Mouse (Mus musculus) spleen, postnatal 4 days (tissue): ENCODE results near the gene Ncln.

Experiments
- DNase-seq, 2 experiments: peaks; one replicate each; pipeline ENCODE4 v3.0.0; 2022; ENCODE audit warnings: low spot score in 2 of 2

The Ncln gene

GRCm38 (mm10) chr10:81517227-81517626 is 21.0 kb upstream of the Ncln start:
- DNase-seq = peak in 1 of 2 experiments; percentile 50

- no peak for DNase-seq
These were observed 17.6 kb upstream of the Ncln start for GRCm38 (mm10) chr10:81513798-81514197.

DNA sequence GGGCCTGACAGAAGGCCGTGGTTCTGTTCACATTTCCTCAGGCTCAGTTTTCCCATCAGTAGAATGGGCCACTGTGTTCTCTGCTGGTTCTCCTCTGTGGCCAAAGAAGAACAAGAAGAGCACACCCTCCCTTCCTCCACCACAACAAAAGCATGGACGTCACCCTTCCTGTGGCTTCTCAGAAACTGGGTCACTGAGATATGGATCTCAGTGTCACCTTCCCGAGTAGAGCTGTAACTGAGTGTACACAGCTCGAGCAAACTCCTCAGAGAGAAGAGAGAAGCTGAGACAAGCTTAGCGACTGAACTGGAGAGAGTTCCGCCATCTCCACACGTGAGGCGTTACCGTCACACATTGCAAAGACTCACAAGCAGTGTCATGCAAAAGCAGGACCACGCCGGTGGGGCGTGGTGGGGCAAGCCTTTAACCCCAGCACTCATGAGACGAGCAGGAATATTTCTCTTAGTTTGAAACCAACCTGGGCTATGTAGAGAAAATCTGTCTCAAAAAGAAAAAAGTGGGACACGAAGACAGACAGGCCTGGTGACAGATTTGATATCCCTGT is 14.1 kb upstream of the Ncln start:
- no peak for DNase-seq

- no peak for DNase-seq
These were observed 11.7 kb upstream of the Ncln start for GRCm38 (mm10) chr10:81507691-81508489.

DNA sequence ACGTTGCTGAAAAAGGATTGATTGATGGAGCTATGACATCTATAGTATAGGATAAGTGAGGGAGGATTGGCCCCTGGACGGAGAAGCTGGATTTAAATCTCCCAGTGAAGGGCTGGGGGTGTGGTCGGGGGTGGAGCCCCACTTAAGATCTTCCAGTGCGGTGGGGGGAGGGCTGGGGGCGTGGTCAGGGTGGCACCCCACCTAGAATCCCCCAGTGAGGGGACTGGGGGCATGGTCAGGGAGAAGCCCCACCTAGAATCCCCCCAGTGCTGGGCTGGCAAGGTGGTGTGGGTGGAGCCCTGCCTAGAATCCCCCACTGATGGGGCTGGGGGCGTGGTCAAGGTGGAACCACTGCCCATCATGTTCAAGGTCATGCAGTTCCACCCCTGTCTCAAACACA is 10.9 kb upstream of the Ncln start:
- no peak for DNase-seq

DNA sequence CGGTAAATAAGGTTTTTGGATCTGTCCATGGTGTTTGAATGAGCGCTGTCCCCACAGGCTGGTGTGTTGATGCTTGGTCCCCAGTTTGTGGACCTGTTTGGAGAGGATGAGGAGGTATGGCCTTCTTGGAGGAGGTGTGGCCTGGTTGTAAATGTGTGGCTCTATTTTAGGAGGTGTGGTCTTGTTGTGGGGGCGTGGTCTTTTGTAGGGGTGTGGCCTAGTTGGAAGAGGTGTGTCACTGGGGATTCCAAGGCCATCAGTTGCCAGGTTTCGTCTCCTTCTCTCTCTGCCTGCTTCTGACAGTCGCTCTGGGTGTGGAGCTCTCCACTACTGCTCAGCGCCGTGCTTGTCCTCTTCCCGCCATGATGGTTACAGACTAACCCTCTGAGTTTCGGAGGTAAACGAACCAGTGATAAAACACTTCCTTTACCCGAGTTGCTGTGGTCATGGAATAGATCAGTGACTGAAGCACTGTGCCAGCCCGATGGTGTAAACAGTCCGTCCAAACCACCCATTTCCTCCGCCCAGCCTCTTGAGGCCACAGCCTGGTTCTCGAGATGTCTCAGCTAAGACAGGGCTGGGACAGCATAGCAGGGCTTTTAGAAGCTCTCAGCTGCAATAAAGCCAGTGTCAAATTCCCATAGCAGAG is 8.9 kb upstream of the Ncln start:
- no peak for DNase-seq

GRCm38 (mm10) chr10:81502658-81503057 is 6.5 kb upstream of the Ncln start:
- peak; percentile 90 to 99 for DNase-seq

DNA sequence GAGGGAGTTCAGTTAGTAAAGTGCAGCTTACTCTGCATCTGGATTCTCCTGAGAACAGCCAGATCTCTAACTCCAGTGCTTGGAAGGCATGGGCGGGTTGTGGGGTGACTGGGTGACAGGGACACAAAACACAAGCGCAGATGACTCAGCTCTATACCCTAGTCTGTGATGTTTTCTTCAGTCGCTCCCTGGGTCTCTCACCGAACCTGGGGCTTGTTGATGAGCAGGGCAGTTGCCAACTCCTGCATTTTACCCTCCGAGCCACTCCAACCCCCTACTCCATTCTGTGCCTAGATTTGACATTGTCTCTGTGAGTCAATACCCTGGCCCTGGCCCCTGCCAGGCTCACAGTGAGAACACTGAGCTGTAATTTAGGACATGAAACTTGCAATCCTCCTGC is 5.7 kb upstream of the Ncln start:
- no peak for DNase-seq

DNA sequence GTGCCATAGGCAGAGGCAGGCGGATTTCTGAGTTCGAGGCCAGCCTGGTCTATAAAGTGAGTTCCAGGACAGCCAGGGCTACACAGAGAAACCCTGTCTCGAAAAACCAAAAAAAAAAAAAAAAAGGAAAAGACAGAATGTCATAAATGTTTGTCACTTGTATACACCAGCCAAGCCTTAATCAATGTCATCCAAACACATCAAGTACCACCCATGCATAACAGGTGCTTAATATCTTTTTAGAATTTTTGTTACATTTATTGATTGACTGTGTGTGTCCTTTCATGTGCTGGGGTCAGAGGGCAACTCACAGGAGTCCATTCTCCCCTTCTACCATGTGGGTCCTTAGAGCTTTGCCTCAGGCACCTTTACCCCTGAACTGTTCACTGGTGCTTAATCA is 3.8 kb upstream of the Ncln start, which contains the start of gene S1pr4:
Gene S1pr4 (minus strand): TSS at position 101 of the 400 bp plus-strand sequence.
- DNase-seq = no peak

- peak; percentile 77 to 89 for DNase-seq
These were observed 3.2 kb upstream of the Ncln start for GRCm38 (mm10) chr10:81499250-81499901.

GRCm38 (mm10) chr10:81498316-81499249 is 2.4 kb upstream of the Ncln start:
- DNase-seq = peak in 1 of 2 experiments; percentile 78

DNA sequence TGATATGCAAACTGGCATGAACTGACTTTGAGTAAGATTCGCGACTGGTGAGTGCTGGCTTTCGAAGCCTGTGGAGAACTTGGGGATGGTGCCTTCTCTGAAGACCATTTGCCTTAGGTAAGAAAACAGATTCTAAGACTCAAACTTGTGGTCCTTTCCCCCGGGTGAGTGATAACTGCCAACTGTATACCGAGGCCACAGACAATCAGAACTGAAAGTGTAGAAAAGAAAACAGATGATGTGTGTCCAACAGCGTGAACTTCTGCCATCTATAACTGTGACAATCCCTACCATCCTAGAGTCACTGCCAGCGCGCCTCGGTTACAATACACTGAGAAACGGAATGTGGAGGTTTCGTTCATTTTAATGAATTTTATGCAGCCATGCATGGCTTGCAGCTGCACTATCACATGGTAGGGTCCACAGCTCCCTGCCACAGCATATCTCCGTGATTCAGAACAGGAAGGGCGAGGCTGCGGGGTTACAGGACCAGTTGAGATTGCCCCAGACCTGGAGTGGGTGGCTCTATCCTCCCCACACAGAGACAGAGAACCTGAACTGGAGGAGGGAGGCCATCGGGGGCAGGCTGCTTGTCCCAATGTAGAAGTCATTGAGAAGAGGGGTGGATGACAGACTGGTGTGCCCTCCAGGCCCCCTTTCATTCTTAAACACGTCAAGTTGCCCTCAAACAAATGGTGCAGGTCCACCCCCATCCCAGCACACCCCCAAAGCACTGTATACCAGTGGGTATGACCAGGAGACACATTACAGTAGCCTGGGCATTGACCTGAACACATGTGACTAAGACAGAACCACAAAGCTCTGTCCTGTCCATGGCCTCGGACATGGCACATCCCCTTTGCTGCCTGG is 1.4 kb upstream of the Ncln start:
- peak; percentile 70 to 83 for DNase-seq

DNA sequence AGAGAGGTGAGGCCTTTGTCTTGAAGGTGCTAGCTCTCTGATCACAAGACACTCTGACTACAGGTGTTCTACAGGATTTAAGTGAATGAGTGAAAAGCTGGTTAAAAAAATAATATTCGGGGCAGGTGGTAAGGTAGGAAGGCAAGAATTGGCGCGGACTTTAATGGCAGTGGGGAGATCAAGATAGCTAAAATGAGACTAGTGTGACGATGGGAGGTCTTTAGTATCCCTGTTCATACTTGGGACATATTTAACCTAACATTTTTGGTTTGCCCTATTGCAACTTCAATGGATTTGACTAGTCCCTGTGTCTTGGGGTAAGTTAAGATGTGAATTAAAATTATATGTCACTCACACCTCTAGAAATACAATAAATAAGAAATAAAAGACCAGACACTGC is 777 bp upstream of the Ncln start:
- no peak for DNase-seq

DNA sequence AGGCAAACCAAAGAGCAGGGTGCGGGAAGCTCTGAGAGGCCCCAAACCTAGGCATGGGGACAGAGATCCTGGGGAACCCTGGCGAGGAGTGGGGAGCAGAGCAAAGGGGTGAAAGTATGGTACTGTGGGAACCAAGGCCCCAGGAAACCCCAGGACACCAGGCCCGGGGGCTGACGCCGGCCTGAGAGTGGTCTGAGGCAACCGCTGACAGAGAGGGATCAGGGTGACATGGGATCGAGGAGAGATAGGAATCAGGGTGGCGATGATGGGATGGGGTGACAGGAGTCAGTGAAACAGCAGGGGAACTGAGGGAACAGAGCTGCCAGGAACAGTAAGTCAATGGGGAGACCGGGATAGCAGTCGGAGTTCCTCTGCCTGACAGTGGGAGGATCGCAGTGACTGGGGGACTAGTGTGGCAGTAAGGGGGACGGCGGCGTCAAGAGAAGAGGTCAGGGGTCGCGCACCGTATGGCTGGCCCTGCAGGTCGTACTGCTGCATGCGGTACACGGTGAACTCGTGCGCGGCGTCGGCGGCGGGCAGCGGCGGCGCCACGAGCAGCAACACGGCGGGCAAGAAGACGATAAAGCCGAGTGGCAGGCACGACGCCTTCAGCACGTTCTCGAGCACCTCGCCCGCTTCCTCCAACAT is 452 bp downstream of the Ncln start:
- DNase-seq = no peak

DNA sequence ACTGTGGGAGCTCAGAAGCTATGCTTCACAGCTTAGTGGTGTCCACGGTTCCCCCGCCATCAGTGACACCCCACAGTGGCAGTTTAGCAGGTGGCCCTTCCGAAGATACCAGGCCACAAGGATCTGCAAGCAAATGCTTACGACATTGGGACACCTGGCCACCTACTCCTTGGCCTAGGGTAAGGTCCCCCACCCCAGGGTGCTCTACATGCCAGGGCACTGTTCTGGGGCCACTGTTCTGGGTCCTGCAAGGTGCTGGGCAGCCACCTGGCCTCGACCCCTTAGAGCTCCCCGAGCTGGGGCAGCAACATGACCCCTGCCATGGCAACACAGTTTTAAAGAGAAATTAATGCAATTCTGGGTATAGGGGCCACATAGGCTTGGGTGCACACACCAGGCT is 1.0 kb downstream of the Ncln start:
- no peak for DNase-seq

DNA sequence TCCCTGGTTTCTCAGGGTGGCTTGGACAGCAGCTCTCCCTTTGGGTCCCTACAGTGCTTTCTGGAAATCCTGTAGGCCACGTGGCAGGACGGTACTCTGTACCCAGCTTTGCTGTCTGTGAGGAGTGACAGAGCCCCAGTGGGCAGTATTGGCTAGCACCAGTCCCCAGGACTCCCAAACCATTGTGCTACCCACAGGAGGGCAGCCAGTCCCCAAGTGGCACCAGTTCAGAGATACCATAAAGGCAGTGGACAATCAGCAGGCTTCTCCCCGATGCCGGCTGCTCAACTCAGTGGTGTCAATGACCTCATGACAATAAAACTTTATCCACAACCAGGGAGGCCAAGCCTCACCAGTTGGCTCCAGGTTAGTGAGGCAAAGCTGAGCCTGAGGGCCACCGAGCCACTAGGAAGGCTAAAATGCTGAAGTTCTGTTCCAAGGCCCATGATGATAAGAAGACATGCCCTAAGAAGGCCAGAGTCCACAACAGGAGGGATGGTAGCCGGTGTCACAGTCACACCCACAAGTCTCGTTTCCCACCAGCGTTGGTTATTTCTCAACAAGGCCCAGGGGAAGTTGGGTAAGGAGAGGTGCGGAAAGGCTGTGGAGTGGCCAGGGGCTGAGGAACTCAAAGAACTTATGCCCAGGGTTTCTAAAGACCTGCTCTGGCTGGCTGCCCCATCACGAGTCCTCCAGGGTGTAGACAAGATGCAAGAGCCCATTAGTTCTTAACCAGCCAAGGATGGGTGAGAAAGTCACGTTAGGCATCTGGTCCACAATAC is 1.7 kb downstream of the Ncln start:
- DNase-seq = no peak

DNA sequence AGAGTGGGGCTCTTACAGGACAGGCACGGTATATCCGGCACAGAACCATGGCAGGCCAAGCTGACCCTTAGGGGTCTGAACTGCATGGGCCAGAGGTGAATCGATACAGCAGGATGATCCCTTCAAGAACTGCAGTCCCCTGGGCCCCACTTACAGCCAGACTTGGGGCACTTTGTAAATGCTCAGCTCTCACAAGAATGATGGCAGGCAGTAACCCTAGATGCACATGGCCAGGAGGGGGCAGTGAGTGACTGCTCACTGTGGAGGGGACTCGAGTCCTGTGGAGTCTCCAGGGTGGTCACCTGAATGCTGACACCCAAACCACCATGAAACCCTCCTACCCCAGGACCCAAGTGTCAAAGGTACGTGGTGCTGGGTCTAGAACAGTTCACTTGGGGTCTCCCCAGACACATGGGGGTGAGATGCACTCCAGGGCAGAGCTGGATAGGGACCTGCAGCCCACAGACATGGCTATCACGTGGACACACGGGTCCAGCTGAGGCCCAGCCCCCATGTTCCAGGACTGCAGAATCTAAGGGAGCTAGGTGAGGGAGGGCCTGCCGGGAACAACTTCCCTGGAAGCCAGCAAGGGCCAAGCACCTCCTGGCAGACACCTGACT is 2.5 kb downstream of the Ncln start:
- no peak for DNase-seq

- no peak for DNase-seq
These were observed 3.5 kb downstream of the Ncln start for GRCm38 (mm10) chr10:81492606-81493240.
